Mouse (Mus musculus) left cerebral cortex, postnatal 4 days (tissue): ENCODE measurements around the gene Mcm7. TPM values are rescaled to one million over a fixed set of nuclear protein-coding genes. Genes with fewer than 3 reads are reported as not detected.
"Not testable (repeated sequence)": the region's sequence is repeated elsewhere in the genome, so short reads cannot be mapped to it uniquely, and the experiment has no call there.

Experiments used
- DNase-seq: peaks from one replicate; pipeline ENCODE4 v3.0.0-alpha.2; 2022
- intact Hi-C: fragments of 180-260 bp; cut with DNase I; formaldehyde crosslinking; loops from one replicate; pipeline ENCODE4 v1.15.1; 2025
- total RNA-seq, 2 experiments: library from RNA; stranded (reverse); gene quantifications; 2 replicates each; pipeline ENCODE4 v1.2.3; 2021

The Mcm7 gene
- 10 to 100 TPM; 34.9 to 37.6 TPM for total RNA-seq

DNA sequence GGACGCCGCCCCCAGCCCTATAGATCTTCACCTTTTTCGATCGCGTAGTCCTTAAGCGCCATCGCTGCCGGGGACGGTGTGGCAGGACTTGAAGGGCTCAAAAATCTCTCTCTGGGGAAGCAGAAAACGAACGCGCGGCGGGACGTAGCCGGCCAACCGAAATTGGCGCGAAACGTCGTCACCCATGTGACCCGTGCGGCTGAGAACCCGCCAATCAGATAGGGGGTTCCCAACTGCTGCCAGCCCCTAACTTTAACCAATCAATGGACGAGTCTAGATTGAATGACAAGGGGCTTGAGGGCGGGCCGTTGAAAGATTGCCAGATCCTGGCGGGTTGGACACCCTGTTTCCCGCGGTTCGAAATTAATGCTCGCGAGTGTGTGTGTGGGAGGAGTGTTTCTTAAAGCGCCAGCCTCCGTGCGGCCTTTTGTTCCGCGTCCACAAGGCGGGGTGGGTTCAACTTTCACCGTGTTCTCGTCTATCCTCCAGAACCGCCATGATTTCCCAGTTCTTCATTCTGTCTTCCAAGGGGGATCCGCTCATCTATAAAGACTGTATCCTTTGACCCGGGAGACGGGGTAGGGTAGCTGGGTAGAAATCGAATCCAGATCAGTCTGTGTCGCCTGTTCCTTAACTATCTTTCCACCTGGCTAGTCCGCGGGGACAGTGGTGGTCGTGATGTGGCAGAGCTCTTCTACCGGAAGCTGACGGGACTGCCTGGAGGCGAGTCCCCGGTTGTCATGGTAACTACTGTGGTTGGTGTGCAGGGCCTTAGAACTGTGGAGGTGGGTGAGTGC is at the start of gene Mcm7, which contains the start of gene Ap4m1:
TSS of gene Mcm7 (minus strand) at position 728 of the 797 bp plus-strand sequence.
TSS of gene Ap4m1 (plus strand) at position 308 of the 797 bp plus-strand sequence.
- DNase-seq, result peak; percentile 99
- intact Hi-C loops, result no loop called here

- no peak for DNase-seq
- intact Hi-C loops, result no loop called here
Measured at GRCm38 (mm10) chr5:138219864-138220263, 47.6 kb upstream of the Mcm7 start.

- intact Hi-C loops, DNase-seq: not testable (repeated sequence)
Measured at GRCm38 (mm10) chr5:138216632-138217031, 44.4 kb upstream of the Mcm7 start.

- intact Hi-C loops, result loop anchor here (5.0 kb wide), 1 partner anchor 44 kb away; no protein-coding TSS in a partner anchor
- DNase-seq, result no peak
Measured at GRCm38 (mm10) chr5:138207873-138208272, 35.7 kb upstream of the Mcm7 start.

GRCm38 (mm10) chr5:138207253-138207652 is 35.0 kb upstream of the Mcm7 start:
- no peak for DNase-seq
- intact Hi-C loops, result loop anchor here (5.0 kb wide), 1 partner anchor 45 kb away; no protein-coding TSS in a partner anchor

GRCm38 (mm10) chr5:138202086-138202485 is 29.9 kb upstream of the Mcm7 start:
- intact Hi-C loops, result no loop called here
- no peak for DNase-seq

- intact Hi-C loops, result no loop called here
- no peak for DNase-seq
Measured at GRCm38 (mm10) chr5:138199576-138199975, 27.4 kb upstream of the Mcm7 start.

DNA sequence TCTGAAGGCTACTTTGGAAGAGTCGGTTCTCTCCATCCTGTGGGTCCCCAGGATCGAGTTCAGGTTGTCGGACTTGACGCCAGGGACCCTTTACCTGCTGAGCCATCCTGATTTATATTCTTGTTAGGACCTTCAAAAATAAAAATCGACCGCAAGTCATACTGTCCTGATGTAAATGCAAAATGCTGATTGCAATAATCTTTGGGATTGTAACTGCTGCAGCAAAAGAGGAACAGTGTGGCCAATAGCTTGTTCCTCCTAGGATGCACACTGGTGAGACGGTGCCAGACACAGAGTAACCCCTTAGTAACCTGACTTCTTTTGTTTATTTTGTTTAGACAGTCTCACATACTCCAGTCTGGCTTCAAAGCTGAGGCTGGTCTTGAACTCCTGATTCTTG is 23.2 kb upstream of the Mcm7 start:
- intact Hi-C loops, result no loop called here
- no peak for DNase-seq

DNA sequence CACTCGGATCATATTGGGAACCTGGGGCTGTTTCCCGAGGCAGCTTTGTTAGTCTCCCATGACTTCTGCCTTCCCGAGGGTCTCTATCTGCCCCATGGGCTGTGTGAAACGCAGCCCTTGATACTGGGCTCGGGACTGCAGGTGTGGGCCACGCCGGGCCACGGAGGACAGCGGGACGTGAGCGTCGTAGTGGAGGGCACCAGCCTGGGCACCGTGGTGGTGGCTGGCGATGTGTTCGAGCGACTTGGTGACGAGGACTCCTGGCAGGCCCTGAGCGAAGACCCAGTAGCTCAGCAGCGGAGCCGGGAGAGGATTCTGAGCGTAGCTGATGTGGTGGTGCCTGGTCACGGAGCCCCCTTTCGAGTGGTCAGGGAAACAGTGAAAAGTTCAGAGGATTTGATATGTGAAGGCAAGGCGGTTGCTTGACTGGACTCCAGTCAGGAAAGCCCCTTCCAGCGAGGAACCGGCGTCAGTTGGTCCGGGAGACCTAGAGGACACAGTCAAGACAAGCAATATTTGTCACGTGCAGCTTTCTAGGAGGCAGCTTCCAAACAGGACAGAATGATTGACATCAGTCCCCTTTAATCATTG is 22.6 kb upstream of the Mcm7 start:
- intact Hi-C loops, result no loop called here

GRCm38 (mm10) chr5:138193771-138194727 is 21.8 kb upstream of the Mcm7 start, which contains the start of gene Mblac1:
Gene Mblac1, plus strand, starts transcription at chr5:138194314.
- intact Hi-C loops, result no loop called here
- peak; percentile 83 for DNase-seq

More for the DNA sequence above, 22.6 kb upstream of the Mcm7 start:
- peak; percentile 44 for DNase-seq

DNA sequence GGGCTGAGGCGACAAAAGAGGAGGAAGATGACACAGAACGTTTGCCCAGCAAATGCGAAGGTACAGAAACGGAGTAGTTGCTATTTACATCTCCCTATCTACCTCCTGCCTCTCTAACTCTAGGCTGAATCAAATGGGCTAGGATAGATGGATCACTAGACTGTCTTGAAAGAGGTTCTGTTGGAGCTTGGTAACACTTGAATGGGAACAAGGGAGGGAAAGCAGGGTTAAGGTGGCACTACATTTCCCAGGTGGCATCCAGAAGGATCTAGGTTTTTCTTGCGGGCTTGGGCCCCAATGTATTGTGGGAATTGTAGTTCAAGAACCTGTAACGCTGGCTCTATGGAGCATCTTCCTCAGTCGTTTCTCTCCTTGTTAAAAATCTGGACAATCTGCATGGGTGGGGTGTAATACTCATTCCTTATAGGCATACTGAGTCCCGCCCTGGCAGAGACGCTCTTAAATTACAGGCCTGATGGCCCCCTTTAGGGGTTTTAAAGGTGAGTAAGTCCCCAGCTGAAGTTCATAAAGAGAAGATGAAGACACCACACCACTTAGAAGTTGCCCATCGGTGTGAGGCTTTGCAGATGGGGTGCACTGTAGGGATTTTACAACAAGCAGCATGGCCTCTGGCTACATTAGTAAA is 15.6 kb upstream of the Mcm7 start:
- peak; percentile 60 for DNase-seq
- intact Hi-C loops, result no loop called here

- intact Hi-C loops, result no loop called here
- DNase-seq, result peak; percentile 84
Measured at GRCm38 (mm10) chr5:138186950-138187638, 14.9 kb upstream of the Mcm7 start, which contains the start of the genes Taf6 and Cnpy4. Gene Taf6, minus strand, starts transcription at chr5:138187451. Gene Cnpy4, plus strand, starts transcription at chr5:138187485.

GRCm38 (mm10) chr5:138173217-138173616 is 995 bp upstream of the Mcm7 start:
- DNase-seq, result no peak
- intact Hi-C loops, result no loop called here

DNA sequence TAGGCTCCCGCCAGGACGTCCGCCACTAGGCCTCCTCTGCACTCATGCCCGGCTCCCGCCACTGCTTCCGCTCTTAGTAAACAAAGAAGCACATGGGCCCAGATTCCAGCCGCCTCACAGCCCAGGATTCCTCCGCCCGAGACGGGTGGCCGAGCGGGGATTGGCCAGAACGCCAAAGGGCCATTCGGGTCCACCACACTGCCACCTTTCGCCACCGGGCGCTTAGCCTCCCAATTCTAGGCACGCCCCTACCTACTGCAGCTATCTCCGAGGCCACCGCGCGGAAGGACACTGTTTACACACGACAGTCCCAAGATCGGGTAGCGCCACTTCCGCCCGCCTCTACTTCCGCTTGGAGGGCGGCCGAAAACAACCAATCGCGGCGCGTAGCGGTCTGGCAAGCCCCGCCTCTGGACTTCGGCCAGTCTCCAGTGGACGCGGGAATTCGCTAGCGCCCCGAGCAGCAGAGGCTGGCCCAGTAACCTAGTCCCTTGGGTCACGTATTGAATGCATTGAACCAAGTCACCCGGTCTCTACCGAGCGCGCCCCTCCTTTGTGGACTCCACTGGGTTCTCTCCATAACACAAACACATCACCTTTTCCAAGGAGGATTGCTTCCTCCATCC is 1.2 kb downstream of the Mcm7 start:
- intact Hi-C loops, result no loop called here
- DNase-seq, result peak; percentile 98

DNA sequence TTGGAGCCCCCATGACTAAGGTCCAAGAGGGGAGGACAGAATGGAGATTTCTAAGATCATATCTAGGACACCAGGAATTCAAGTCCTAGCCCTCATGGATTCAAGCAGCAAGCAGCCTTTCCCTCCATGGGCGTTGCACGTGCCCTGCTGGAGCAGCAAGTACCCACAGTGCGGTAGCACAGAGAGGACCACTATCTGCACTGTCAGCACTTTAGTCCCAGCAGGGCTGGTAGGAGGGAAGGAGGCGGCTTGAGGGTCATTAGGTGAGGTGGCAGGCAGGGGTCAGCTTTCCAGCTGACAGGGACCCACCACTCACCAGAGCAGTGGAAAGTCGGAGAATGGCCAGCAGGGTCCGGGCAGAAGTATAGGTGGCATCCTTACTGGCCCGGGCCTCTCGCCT is 6.6 kb downstream of the Mcm7 start:
- intact Hi-C loops, result no loop called here
- no peak for DNase-seq

DNA sequence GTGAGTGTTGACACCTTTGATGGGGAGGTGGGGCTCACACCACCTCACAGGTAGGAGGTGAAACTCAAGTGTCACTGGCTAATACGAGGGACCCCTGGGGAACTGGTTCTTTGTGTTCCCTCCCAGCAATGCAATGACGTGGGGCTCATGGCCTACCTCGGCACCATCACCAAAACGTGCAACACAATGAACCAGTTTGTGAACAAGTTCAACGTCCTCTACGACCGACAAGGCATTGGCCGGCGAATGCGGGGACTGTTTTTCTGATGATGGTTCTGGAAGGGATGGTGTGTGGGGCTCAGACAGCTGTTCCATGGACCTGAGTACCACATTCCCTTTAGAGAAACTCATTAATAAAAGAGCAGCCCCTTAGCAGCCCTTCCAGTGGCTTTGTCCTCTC is 8.6 kb downstream of the Mcm7 start:
- intact Hi-C loops, result no loop called here
- DNase-seq, result no peak

- intact Hi-C loops, result no loop called here
- no peak for DNase-seq
Measured at GRCm38 (mm10) chr5:138163046-138163445, 9.2 kb downstream of the Mcm7 start.

- DNase-seq, result peak; percentile 95
- intact Hi-C loops, result no loop called here
Measured at GRCm38 (mm10) chr5:138160842-138161665, 11.2 kb downstream of the Mcm7 start, which contains the start of gene Cops6. Gene Cops6, plus strand, starts transcription at chr5:138161071.
